Mouse (Mus musculus): ENCODE data around the gene Itga4. TPM values are rescaled to one million over a fixed set of nuclear protein-coding genes. Genes with fewer than 3 reads are reported as not detected.

Gene Itga4
- polyA plus RNA-seq, 1 experiment from 2014 or later, result 5.7 TPM

DNA sequence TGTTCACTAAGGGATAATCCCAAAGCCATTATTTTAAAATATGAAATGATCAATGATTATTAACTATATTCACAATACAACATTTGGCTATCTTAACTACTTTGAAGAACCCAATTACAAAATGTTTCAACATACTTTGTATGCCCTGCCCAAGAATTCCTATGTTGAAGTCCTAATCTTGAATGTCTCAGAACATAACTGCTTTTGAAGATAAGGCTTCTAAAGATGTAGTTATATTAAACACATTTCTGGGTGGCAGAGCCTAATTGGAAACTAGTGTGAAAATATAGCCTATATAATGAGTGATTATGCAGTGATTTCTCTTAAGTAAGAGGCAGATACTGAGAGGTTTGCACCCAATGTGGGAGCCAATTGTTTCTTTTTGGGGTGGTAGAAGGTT, 79.4 kb downstream of the Itga4 start:
- H3K4me3 ChIP-seq, result no peak overlapping the region
- no peaks in the 10 kb centered on the region for H3K27me3 ChIP-seq (ENCODE audit: insufficient read depth, poor library complexity, severe bottlenecking)
- no peak for DNase-seq (ENCODE audit: low spot score)
- no peak overlapping the region for H3K27ac ChIP-seq
- H3K36me3 ChIP-seq, result no peaks in the 10 kb centered on the region
- H3K4me1 ChIP-seq (replicated peaks), result peaks cover 4% of the 10 kb centered on the region; the same call in 1 of the 2 replicates
- H3K9me3 ChIP-seq, result 0 out of 2 replicates have a peak, but pooled peaks cover 2% of the 10 kb centered on the region

DNA sequence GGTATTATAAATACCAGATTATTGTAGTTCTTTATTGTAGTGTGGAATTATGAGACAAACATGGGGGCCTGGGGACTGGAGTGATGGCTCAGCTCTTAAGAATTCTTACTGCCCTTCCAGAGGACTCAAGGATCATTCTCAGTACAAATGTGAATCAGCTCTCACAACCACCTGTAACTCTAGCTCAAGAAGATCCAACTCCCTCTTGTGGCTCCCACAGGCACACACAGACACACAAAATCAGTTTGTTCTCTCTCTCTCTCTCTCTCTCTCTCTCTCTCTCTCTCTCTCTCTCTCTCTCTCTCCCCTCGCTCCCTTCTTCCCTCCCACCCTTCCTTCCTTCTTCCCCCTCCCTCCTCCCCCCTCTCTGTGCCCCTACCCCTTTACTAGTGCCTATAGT, 80.9 kb downstream of the Itga4 start:
- Histone ChIP-seq H3K36me3 (no peaks in the 10 kb centered on the region), H3K27me3 (ENCODE audit: insufficient read depth, poor library complexity, severe bottlenecking) (no peaks in the 10 kb centered on the region), H3K9me3 (0 out of 2 replicates have a peak, but pooled peaks cover 2% of the 10 kb centered on the region), H3K4me1 (replicated peaks) (peaks cover 4% of the 10 kb centered on the region; the same call in 1 of the 2 replicates), H3K4me3 (no peak overlapping the region), H3K27ac (no peak overlapping the region)
- WGBS, result 70% methylated on average over 1 of the region's 1 CpGs
- no peak for DNase-seq (ENCODE audit: low spot score)

DNA sequence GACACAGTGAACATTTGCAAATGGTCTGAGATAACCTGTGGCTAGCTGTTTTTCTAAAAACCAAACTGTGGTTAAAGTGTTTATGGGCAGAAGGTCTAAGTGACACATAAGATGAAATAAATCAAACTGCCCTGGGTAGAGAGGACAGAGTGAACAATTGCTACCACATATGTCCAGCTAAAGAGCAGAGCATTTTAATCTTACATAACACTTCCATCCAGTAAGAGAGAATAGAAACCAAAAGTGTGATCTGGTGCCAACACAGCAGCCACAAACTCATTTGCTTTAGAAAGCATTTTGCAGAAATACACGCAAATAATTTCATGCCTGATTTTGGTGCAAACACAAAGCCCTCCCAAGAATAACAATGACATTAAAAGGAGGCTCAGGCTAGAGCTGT, 83.8 kb downstream of the Itga4 start:
- H3K4me1 ChIP-seq (replicated peaks), result peaks cover 4% of the 10 kb centered on the region; the same call in 1 of the 2 replicates
- H3K4me3 ChIP-seq, result no peak overlapping the region
- WGBS, result 51% methylated on average over 1 of the region's 1 CpGs
- H3K27me3 ChIP-seq (ENCODE audit: insufficient read depth, poor library complexity, severe bottlenecking), result no peaks in the 10 kb centered on the region
- H3K27ac ChIP-seq, result no peak overlapping the region
- H3K9me3 ChIP-seq, result 0 out of 2 replicates have a peak, but pooled peaks cover 2% of the 10 kb centered on the region
- no peaks in the 10 kb centered on the region for H3K36me3 ChIP-seq
- no peak for DNase-seq (ENCODE audit: low spot score)

DNA sequence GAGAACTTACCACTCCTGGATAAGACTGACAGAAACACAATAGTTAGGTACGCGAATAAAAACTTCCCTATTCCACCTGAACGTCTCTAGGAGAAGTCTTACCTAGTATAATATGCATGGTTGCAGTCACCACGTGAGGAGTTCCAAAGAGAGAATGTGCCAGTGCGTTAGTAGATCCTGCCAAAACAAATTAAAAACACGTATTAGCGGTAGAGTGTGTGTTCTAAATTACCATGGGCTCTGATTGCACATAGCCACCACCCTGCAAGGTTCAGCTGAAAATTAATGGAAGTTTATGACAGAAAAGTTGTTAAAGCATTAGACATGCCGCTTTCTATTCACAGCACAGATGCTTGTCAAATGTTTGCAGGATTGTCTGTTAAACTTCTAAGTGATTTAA, 87.9 kb downstream of the Itga4 start:
- Histone ChIP-seq H3K36me3 (no peaks in the 10 kb centered on the region), H3K27me3 (ENCODE audit: insufficient read depth, poor library complexity, severe bottlenecking) (no peaks in the 10 kb centered on the region), H3K27ac (no peak overlapping the region), H3K4me3 (no peak overlapping the region), H3K4me1 (replicated peaks) (peaks cover 4% of the 10 kb centered on the region; the same call in 1 of the 2 replicates), H3K9me3 (no peaks in the 10 kb centered on the region)
- WGBS, result 91% methylated on average over 8 of the region's 8 CpGs
- no peak for DNase-seq (ENCODE audit: low spot score)

DNA sequence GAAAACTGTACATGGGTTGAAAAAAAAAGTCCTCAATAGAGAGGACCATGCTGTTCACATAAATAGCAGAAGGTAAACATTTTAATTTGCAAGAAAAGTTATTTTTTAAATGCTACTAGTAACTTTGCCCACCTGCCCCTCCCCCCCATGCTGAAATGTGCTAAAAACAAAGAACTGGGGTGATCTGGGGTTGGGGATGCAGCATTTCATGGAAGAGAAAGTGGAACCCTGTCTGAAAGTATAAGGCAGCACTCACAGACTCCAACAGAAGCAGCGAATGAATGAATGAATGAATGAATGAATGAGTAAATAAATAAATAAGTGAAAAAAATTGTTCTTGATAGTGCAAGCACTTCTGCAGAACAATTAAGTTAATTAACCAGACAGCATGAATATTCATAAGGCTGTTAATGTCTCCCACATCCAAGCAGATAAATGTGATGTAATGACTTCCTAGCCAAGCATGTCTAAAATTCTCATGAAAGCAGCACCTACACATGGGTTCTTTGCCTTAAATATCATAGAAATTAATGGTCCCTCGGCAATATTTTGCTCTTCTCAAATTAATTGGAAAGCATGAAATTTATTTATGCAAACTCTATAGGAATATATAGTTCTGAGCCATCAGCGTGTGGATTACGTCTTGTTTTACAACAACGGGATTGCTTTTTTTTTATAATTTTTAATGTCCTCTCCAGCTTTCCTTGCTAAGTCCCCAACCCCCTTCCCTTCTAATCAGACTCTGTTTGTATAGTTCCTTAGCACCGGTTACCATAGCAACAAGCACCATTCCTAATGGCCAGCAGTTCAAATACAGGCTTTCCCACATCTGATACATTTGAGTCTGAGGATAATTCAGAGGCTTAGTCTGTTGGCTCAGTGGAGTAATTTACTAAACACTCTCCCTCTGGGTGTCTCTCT, 96.2 kb downstream of the Itga4 start:
- 84% methylated on average over 6 of the region's 6 CpGs for WGBS
- H3K4me1 ChIP-seq (replicated peaks), result peaks cover 6% of the 10 kb centered on the region; the same call in 1 of the 2 replicates
- DNase-seq (ENCODE audit: low spot score), result no peak

DNA sequence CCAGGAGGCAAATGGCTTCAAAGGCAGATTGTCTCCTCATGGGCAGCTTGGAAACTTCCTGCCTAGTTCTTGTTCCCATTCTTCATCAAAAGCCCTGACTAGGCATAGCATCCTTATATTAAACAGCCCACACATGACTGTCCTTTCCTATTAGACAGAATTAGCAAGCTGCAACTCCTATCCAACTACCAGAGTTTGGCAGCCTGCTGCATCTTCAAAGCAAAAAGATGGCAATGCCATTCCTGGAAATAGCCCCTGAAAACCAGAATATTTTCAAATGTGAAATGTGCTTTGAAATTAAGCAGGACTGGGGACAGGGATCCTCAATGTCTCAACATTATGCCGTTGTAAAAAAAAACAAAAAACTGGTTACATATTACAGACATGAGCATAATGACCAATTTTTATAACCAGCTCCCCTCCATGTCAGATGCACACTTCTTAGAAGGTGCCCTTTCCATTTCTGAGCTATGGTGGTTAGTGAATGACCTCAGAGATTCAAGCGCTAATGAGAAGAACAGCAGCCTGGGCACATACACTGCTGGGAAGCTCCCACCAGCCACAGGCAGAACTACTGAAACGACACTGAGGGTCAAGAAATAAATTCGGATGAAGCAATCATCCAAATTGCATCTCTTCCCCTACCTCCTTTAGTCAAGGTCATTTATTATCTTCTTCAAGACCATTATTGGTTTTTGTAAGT, 97.0 kb downstream of the Itga4 start:
- DNase-seq (ENCODE audit: low spot score), result no peak
- H3K4me1 ChIP-seq (replicated peaks), result peaks cover 6% of the 10 kb centered on the region; the same call in 1 of the 2 replicates
- no peaks in the 10 kb centered on the region for H3K36me3 ChIP-seq
- H3K4me3 ChIP-seq, result no peak overlapping the region
- H3K27ac ChIP-seq, result no peak overlapping the region
- no peaks in the 10 kb centered on the region for H3K27me3 ChIP-seq (ENCODE audit: insufficient read depth, poor library complexity, severe bottlenecking)
- H3K9me3 ChIP-seq, result no peaks in the 10 kb centered on the region
- WGBS, result 81% methylated on average over 4 of the region's 4 CpGs

More for the DNA sequence above, 96.2 kb downstream of the Itga4 start:
- no peaks in the 10 kb centered on the region for H3K27me3 ChIP-seq (ENCODE audit: insufficient read depth, poor library complexity, severe bottlenecking)
- no peak overlapping the region for H3K4me3 ChIP-seq
- H3K27ac ChIP-seq, result no peak overlapping the region
- no peaks in the 10 kb centered on the region for H3K9me3 ChIP-seq
- H3K36me3 ChIP-seq, result no peaks in the 10 kb centered on the region

DNA sequence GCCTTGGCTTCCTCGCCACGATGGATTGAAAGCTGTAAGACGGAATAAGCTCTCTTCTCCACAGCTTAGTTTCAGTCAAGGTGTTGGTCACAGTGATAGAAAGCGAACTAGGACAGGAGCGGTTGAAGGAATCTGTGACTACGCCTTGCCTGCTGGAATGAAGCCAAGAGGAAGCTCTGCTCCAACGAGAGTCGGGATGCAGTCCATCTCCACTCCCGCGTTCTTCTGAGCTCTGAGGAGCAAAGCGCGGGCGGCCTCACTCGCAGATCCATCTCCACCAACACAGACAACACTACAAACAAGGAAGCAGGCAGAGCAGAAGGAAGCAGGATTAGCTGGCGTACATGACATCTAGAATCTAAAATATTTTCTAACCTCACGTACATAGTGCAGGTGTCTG, 99.5 kb downstream of the Itga4 start:
- 94% methylated on average over 16 of the region's 16 CpGs for WGBS
- no peak for DNase-seq (ENCODE audit: low spot score)
- Histone ChIP-seq H3K27ac (no peak overlapping the region), H3K4me1 (replicated peaks) (peaks cover 6% of the 10 kb centered on the region; the same call in 1 of the 2 replicates), H3K9me3 (no peaks in the 10 kb centered on the region), H3K36me3 (no peaks in the 10 kb centered on the region), H3K27me3 (ENCODE audit: insufficient read depth, poor library complexity, severe bottlenecking) (no peaks in the 10 kb centered on the region), H3K4me3 (no peak overlapping the region)

DNA sequence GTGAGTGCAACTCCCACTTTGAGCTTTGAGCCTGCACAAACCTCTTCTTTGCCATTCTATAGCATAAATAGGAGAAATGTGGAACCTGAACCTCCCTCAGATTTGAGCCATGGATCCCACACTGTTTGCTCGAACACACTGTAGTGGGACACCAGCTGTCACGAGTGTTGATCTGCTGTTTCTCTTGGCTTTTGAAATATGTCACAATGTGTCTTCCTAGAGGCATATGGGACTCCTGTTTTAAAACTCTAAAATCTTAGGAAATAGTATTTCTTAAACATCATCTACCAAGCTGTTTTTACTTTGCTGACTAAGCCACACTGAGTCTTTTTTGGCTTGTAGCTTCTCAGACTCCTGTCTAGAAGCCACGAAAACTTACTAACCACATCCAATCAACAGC, 102.6 kb downstream of the Itga4 start:
- Histone ChIP-seq H3K9me3 (no peaks in the 10 kb centered on the region), H3K4me3 (no peak overlapping the region), H3K27ac (no peak overlapping the region), H3K4me1 (replicated peaks) (no peaks in the 10 kb centered on the region), H3K36me3 (no peaks in the 10 kb centered on the region), H3K27me3 (ENCODE audit: insufficient read depth, poor library complexity, severe bottlenecking) (no peaks in the 10 kb centered on the region)
- WGBS, result 90% methylated on average over 3 of the region's 3 CpGs
- DNase-seq (ENCODE audit: low spot score), result no peak

DNA sequence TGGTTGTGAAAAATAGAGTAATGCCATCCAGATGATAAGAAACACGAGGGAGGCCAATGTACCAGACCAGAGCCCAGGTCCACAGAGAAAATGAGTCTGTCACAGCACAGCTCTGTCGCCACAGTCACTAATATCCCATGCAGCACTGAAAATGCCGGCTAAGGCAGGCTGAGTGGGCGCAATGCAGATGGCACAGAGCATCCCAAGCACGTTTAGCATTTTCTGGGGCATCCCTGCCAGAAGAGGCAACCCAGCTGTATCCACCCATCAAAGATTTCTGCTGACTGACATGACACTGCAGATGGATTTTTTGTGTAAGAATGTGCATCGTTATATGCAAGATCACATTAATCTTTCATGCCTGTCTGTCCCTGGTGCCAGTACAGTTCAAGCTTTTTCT, 106.8 kb downstream of the Itga4 start:
- no peaks in the 10 kb centered on the region for H3K4me1 ChIP-seq (replicated peaks)
- H3K27me3 ChIP-seq (ENCODE audit: insufficient read depth, poor library complexity, severe bottlenecking), result no peaks in the 10 kb centered on the region
- no peaks in the 10 kb centered on the region for H3K9me3 ChIP-seq
- 67% methylated on average over 6 of the region's 6 CpGs for WGBS
- H3K4me3 ChIP-seq, result no peak overlapping the region
- DNase-seq (ENCODE audit: low spot score), result no peak
- H3K36me3 ChIP-seq, result no peaks in the 10 kb centered on the region
- H3K27ac ChIP-seq, result no peak overlapping the region

DNA sequence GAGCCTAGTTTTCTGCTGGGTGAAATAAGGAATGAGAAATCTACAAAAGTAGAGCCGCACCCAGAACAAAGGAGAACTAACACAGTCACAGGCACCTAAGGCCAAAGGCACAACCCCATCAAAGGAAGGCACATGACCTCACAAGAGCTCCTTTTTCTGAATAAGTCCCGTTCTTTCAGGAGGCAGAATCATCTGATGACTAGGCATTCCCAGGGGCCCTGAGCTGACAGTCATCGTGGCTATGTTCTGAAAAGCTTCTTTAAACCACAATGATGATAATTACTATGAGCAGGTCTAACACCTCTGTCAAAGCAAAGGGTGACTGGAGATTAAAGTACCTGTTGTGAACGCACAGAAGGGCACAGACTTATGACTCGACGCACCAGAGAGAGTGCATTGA, 108.7 kb downstream of the Itga4 start:
- Histone ChIP-seq H3K27ac (no peak overlapping the region), H3K4me1 (replicated peaks) (peaks cover 15% of the 10 kb centered on the region), H3K27me3 (ENCODE audit: insufficient read depth, poor library complexity, severe bottlenecking) (no peaks in the 10 kb centered on the region), H3K4me3 (no peak overlapping the region), H3K36me3 (no peaks in the 10 kb centered on the region), H3K9me3 (no peaks in the 10 kb centered on the region)
- no peak for DNase-seq (ENCODE audit: low spot score)
- WGBS, result 68% methylated on average over 6 of the region's 6 CpGs

DNA sequence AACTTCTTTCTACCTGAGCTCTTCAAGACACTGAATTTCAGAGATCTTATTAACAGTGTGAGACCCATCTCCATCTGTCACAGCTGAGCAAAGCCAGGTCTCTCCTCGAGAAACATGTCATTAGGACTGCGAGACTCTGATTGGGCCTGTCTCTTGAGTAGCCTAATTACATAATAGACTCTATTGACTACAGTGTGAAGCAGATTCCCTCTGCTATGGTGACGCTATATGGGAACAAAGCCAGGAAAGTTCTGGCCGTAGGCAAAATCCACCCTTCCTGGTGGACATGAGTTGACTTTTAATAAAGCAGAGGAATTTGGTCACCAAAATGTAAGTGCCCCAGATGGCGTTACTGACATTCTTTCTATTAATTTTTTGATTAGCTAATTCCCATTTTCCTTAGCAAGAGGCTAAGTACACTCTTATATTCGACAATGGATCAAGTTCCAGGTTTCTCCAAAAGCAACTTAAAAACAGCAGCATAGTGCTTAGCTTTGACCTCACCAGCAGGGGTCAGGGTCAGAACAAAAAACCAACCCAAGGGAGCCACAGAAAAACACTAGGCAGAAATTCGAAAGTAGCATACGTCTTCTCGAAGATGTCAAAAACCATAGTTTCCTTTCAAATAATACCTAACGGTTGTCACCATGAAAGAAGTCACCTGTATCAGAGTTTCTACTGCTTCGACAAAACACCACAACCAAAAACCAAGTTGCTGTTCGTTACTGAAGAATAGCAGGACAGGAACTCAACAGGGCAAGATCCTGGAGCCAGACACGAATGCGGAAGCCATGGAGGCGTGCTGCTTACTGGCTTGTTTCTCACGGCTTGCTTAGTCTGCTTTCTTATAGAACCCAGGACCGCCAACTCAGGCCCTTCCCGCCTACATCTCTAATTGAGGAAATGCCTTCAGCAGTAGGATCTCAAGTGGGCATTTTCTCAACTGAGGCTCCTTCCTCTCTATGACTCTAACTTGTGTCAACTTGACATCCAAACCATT, 112.5 kb downstream of the Itga4 start:
- DNase-seq (ENCODE audit: low spot score), result peak; percentile 4
- Histone ChIP-seq H3K4me3 (no peak overlapping the region), H3K27ac (no peak overlapping the region), H3K4me1 (replicated peaks) (peaks cover 32% of the 10 kb centered on the region), H3K9me3 (no peaks in the 10 kb centered on the region), H3K27me3 (ENCODE audit: insufficient read depth, poor library complexity, severe bottlenecking) (no peaks in the 10 kb centered on the region), H3K36me3 (no peaks in the 10 kb centered on the region)
- WGBS, result 74% methylated on average over 18 of the region's 18 CpGs

DNA sequence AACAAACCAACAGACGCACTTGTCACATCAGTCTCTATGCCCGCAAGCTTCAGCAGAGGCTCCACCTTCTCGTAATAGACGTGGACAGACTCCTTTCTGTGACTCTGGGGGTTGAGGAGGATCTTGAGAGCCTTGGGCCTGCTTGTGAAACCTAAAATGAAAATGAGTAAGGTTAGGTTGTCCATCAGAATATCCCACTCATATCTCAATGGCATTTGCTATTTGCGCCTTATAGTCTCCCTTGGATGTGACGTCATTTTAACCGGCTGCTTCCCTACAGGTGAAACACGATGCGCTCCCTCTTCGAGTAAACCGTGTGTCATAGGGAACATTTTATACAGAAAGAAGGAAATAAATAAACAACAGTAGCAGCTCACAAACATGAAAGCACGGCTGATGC, 113.4 kb downstream of the Itga4 start:
- H3K9me3 ChIP-seq, result no peaks in the 10 kb centered on the region
- WGBS, result 79% methylated on average over 12 of the region's 12 CpGs
- no peaks in the 10 kb centered on the region for H3K27me3 ChIP-seq (ENCODE audit: insufficient read depth, poor library complexity, severe bottlenecking)
- DNase-seq (ENCODE audit: low spot score), result no peak
- 0 out of 2 replicates have a peak overlapping the region, but pooled peaks have one; percentile 35 for H3K27ac ChIP-seq
- H3K4me1 ChIP-seq (replicated peaks), result peaks cover 34% of the 10 kb centered on the region
- no peaks in the 10 kb centered on the region for H3K36me3 ChIP-seq
- no peak overlapping the region for H3K4me3 ChIP-seq

Data from hindbrain, embryonic 10.5 days (tissue).